Mouse (Mus musculus): ENCODE data around the gene Dclk1.

DNA sequence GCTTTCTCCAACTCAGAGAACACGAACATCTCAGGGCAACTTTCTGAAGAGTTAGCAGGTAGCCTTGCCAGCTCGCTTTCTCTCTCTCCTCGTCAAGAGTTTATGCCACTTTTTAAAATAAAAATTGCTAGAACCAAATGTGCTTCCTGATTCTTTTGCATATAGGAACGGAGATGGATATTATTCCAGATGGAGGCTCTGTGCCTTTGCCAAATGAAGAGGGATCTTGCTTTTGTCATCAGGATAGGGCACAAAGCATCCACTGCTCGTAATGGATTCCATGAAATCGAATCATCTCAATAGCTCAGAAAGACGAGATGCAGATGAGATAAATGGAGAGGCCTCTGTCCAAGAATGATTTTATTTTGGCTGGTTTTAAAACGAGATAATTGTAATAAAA, 201.1 kb downstream of the Dclk1 start:
- TF ChIP-seq POLR2A (IDR thresholded peaks at IDR 0.05; ENCODE audit: low read depth, low read length) = no peak
- no peak for TF ChIP-seq CTCF (conservative IDR thresholded peaks at IDR 0.05; ENCODE audit: insufficient read depth, insufficient read length, low read depth, low read length)

All from kidney, adult 2 months (tissue).